Mouse (Mus musculus): ENCODE measurements around the gene Cyp4a10. TPM values are rescaled to one million over a fixed set of nuclear protein-coding genes. Genes with fewer than 3 reads are reported as not detected.
"Not testable (repeated sequence)": the region's sequence is repeated elsewhere in the genome, so short reads cannot be mapped to it uniquely, and the experiment has no call there.

Gene Cyp4a10
- not detected for total RNA-seq (2021)
- long read RNA-seq, experiment 1: 0 reads
- long read RNA-seq, experiment 2: 0 reads

- DNase-seq (ENCODE audit: low spot score in 2 of 2): not testable (repeated sequence)
Observed at GRCm38 (mm10) chr4:115518000-115518399, at the start of gene Cyp4a10. Gene Cyp4a10, plus strand, starts transcription at chr4:115518264.

- not testable (repeated sequence) for DNase-seq (ENCODE audit: low spot score in 2 of 2)
Observed at GRCm38 (mm10) chr4:115473585-115473984, 44.5 kb upstream of the Cyp4a10 start.

- DNase-seq (ENCODE audit: low spot score in 2 of 2): not testable (repeated sequence)
Observed at GRCm38 (mm10) chr4:115476051-115476450, 42.0 kb upstream of the Cyp4a10 start.

- peak; percentile 2 to 12 for DNase-seq (ENCODE audit: low spot score in 2 of 2)
Observed at GRCm38 (mm10) chr4:115481006-115481652, 36.9 kb upstream of the Cyp4a10 start.

- DNase-seq (ENCODE audit: low spot score in 2 of 2): no peak
Observed at GRCm38 (mm10) chr4:115496001-115496400, 22.1 kb upstream of the Cyp4a10 start, which contains the start of gene Cyp4a14. Gene Cyp4a14, minus strand, starts transcription at chr4:115496142.

- DNase-seq (ENCODE audit: low spot score in 2 of 2): no peak
Observed at GRCm38 (mm10) chr4:115497466-115497865, 20.6 kb upstream of the Cyp4a10 start.

GRCm38 (mm10) chr4:115513964-115514363 lies 4.1 kb upstream of the Cyp4a10 start:
- not testable (repeated sequence) for DNase-seq (ENCODE audit: low spot score in 2 of 2)

GRCm38 (mm10) chr4:115519444-115519843 lies 1.4 kb downstream of the Cyp4a10 start:
- DNase-seq (ENCODE audit: low spot score in 2 of 2): no peak

- no peak for DNase-seq (ENCODE audit: low spot score in 2 of 2)
Observed at GRCm38 (mm10) chr4:115521766-115522165, 3.7 kb downstream of the Cyp4a10 start.

GRCm38 (mm10) chr4:115545101-115545500 lies 27.0 kb downstream of the Cyp4a10 start:
- no peak for DNase-seq (ENCODE audit: low spot score in 2 of 2)

- DNase-seq (ENCODE audit: low spot score in 2 of 2): no peak
Observed at GRCm38 (mm10) chr4:115546141-115546828, 28.2 kb downstream of the Cyp4a10 start.

- no peak for DNase-seq (ENCODE audit: low spot score in 2 of 2)
Observed at GRCm38 (mm10) chr4:115552726-115553125, 34.7 kb downstream of the Cyp4a10 start.

GRCm38 (mm10) chr4:115555513-115555912 lies 37.4 kb downstream of the Cyp4a10 start:
- DNase-seq (ENCODE audit: low spot score in 2 of 2): no peak

- DNase-seq (ENCODE audit: low spot score in 2 of 2): no peak
Observed at GRCm38 (mm10) chr4:115557861-115558561, 39.9 kb downstream of the Cyp4a10 start.

- DNase-seq (ENCODE audit: low spot score in 2 of 2): not testable (repeated sequence)
Observed at GRCm38 (mm10) chr4:115561236-115561635, 43.2 kb downstream of the Cyp4a10 start.

GRCm38 (mm10) chr4:115563401-115563800 lies 45.3 kb downstream of the Cyp4a10 start, which contains the start of gene Cyp4a31:
Gene Cyp4a31, plus strand, starts transcription at chr4:115563649.
- DNase-seq (ENCODE audit: low spot score in 2 of 2): no peak

- not testable (repeated sequence) for DNase-seq (ENCODE audit: low spot score in 2 of 2)
Observed at GRCm38 (mm10) chr4:115564469-115565225, 46.6 kb downstream of the Cyp4a10 start.

GRCm38 (mm10) chr4:115575255-115575654 lies 57.2 kb downstream of the Cyp4a10 start:
- DNase-seq (ENCODE audit: low spot score in 2 of 2): no peak

GRCm38 (mm10) chr4:115575776-115576175 lies 57.7 kb downstream of the Cyp4a10 start:
- no peak for DNase-seq (ENCODE audit: low spot score in 2 of 2)

- DNase-seq (ENCODE audit: low spot score in 2 of 2): no peak
Observed at GRCm38 (mm10) chr4:115583036-115583435, 65.0 kb downstream of the Cyp4a10 start.

Data from layer of hippocampus, postnatal 14 days (tissue).